Mouse (Mus musculus): ENCODE measurements at regions not wholly inside any gene's neighbourhood (a gene's known extent, or its start where the extent isn't known, plus 50 kb on each side); places are given as distances from the start of the nearest gene placed in this dataset.

- TF ChIP-seq CTCF (IDR thresholded peaks at IDR 0.05; ENCODE audit: borderline replicate concordance, insufficient read depth, low read depth, low read length): no peak
- TF ChIP-seq POLR2A (IDR thresholded peaks at IDR 0.05; ENCODE audit: borderline replicate concordance, insufficient read depth, low read length): no peak
Measured at GRCm38 (mm10) chr8:115411756-115412155, 295.8 kb downstream of the Maf start.
